Mouse (Mus musculus): ENCODE data around the gene Cmpk2. TPM values are rescaled to one million over a fixed set of nuclear protein-coding genes. Genes with fewer than 3 reads are reported as not detected.

Gene Cmpk2
- polyA plus RNA-seq, 1 experiment from 2014 or later = 5.6 TPM

DNA sequence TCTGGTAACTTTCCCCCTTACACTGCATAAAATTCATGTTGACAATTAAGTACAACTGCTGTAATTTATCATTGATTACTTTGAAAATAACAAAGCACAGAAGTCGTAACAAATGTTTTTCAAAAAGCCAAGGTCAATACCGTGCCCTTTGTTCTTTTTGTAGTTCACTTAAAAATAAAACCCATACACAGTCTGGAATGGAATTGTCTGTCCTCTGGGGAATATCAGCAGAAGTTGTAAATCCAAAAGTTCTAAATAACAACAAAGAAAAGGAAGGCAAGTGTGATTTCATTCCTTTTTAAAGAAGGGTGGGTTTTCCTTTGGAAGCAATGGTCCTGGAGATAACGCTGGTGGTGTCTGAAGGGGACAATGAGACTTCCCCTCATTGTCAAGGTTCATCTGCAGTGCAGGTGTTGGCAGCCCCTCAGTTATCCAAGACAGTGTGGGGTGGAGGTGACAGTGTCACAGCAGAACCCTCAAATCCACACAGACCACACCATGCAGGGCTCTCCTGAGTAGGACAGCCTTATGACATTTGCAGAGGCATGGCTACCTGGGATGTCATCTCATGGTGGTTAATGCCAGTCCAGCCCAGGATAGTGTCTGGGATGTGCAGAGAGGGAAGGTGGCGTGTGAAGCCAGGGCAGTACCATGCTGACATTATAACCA lies 22.5 kb upstream of the Cmpk2 start:
- no peak for ATAC-seq (ENCODE audit: insufficient number of reproducible peaks, low FRiP score, low TSS enrichment, low read depth)
- 76% methylated on average over 4 of the region's 4 CpGs for WGBS
- no peak overlapping the region for H3K4me3 ChIP-seq (ENCODE audit: low read depth, low read length)
- H3K27me3 ChIP-seq (ENCODE audit: control insufficient read depth, insufficient read depth, low read length) = no peaks in the 10 kb centered on the region
- no peak overlapping the region for H3K27ac ChIP-seq (replicated peaks; ENCODE audit: low read depth, low read length)
- H3K4me2 ChIP-seq (ENCODE audit: low read depth, severe bottlenecking) = no peak overlapping the region
- H3K4me1 ChIP-seq (ENCODE audit: control insufficient read depth, insufficient read depth, low read length) = no peaks in the 10 kb centered on the region
- no peak for DNase-seq (ENCODE audit: low spot score)
- H3K9me3 ChIP-seq (ENCODE audit: control insufficient read depth, low read length) = no peaks in the 10 kb centered on the region
- no peaks in the 10 kb centered on the region for H3K36me3 ChIP-seq (ENCODE audit: control insufficient read depth, insufficient read depth, low read length)
- no peak overlapping the region for H3K9ac ChIP-seq (ENCODE audit: low read length)

DNA sequence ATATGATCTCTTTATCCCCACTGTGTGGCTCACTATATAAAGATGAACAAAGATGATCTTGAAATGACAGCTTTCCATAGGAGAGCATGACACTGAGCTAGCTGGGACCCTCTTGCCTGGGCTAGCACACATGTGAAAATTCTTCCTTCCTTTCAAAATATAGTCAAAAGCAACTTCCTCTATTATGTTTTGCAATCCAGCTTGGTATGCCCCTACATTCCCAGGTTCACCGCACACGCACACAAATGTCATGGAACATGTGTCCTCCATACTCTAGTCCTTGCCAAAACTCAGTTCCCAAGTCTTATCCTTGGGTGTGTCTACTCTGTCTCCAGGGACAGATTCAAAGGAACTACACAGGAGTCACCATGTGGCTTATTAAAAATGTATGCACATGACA lies 19.5 kb upstream of the Cmpk2 start:
- WGBS = 97% methylated on average over 2 of the region's 2 CpGs
- H3K27me3 ChIP-seq (ENCODE audit: control insufficient read depth, insufficient read depth, low read length) = no peaks in the 10 kb centered on the region
- H3K4me1 ChIP-seq (ENCODE audit: control insufficient read depth, insufficient read depth, low read length) = no peaks in the 10 kb centered on the region
- ATAC-seq (ENCODE audit: insufficient number of reproducible peaks, low FRiP score, low TSS enrichment, low read depth) (no peak), DNase-seq (ENCODE audit: low spot score) (no peak)
- H3K9ac ChIP-seq (ENCODE audit: low read length) = no peak overlapping the region
- no peaks in the 10 kb centered on the region for H3K9me3 ChIP-seq (ENCODE audit: control insufficient read depth, low read length)
- H3K4me3 ChIP-seq (ENCODE audit: low read depth, low read length) = no peak overlapping the region
- no peak overlapping the region for H3K4me2 ChIP-seq (ENCODE audit: low read depth, severe bottlenecking)
- H3K27ac ChIP-seq (replicated peaks; ENCODE audit: low read depth, low read length) = no peak overlapping the region
- H3K36me3 ChIP-seq (ENCODE audit: control insufficient read depth, insufficient read depth, low read length) = no peaks in the 10 kb centered on the region

DNA sequence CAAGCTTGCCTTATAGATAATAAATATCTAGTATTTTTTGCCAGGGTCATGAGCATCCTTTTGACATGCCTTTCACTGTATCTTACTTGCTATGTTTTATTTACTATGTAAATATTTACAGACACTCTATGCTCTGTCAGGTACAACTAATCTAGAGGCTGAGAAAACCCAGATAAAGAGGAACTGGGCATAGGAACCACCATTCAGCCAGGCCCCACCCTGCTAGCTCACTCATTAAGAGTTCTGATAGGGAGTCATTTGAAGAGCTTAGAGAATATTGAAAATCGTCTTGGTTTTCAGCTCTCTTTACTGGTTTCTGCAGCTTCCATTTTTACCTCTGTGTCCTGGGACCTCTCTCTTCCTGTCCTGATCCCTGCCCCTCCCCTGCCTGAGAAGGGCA lies 17.9 kb upstream of the Cmpk2 start:
- DNase-seq (ENCODE audit: low spot score) (no peak), ATAC-seq (ENCODE audit: insufficient number of reproducible peaks, low FRiP score, low TSS enrichment, low read depth) (no peak)
- Histone ChIP-seq H3K27ac (replicated peaks; ENCODE audit: low read depth, low read length) (no peak overlapping the region), H3K4me2 (ENCODE audit: low read depth, severe bottlenecking) (no peak overlapping the region), H3K4me3 (ENCODE audit: low read depth, low read length) (no peak overlapping the region), H3K36me3 (ENCODE audit: control insufficient read depth, insufficient read depth, low read length) (no peaks in the 10 kb centered on the region), H3K9me3 (ENCODE audit: control insufficient read depth, low read length) (no peaks in the 10 kb centered on the region), H3K4me1 (ENCODE audit: control insufficient read depth, insufficient read depth, low read length) (peaks cover 2% of the 10 kb centered on the region; the same call in 1 of the 2 replicates), H3K9ac (ENCODE audit: low read length) (no peak overlapping the region), H3K27me3 (ENCODE audit: control insufficient read depth, insufficient read depth, low read length) (no peaks in the 10 kb centered on the region)
- WGBS = 82% methylated on average over 1 of the region's 1 CpGs

DNA sequence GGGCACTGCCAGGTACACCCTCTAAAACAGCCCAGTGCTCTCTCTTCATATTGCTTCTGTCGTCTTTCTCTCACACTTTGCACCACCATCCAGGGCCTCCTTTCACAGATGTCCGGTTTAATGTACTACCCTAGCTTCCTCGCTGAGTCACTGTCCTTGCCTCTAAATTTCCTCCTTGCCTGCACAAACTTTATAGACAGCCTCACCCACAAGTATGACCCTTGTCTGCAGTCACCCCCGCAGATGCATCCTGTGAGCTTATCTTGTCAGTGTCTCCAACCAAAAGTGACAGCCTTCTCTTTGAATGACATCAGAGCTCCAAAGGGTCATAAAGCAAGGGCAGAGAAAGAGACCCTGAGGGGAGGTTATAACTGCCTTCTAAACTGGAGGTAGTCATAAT lies 16.1 kb upstream of the Cmpk2 start:
- Histone ChIP-seq H3K27me3 (ENCODE audit: control insufficient read depth, insufficient read depth, low read length) (no peaks in the 10 kb centered on the region), H3K4me1 (ENCODE audit: control insufficient read depth, insufficient read depth, low read length) (peaks cover 5% of the 10 kb centered on the region; the same call in 1 of the 2 replicates), H3K9me3 (ENCODE audit: control insufficient read depth, low read length) (no peaks in the 10 kb centered on the region), H3K9ac (ENCODE audit: low read length) (no peak overlapping the region), H3K36me3 (ENCODE audit: control insufficient read depth, insufficient read depth, low read length) (no peaks in the 10 kb centered on the region), H3K27ac (replicated peaks; ENCODE audit: low read depth, low read length) (no peak overlapping the region), H3K4me2 (ENCODE audit: low read depth, severe bottlenecking) (no peak overlapping the region), H3K4me3 (ENCODE audit: low read depth, low read length) (no peak overlapping the region)
- WGBS = 78% methylated on average over 4 of the region's 4 CpGs
- DNase-seq (ENCODE audit: low spot score) = no peak
- no peak for ATAC-seq (ENCODE audit: insufficient number of reproducible peaks, low FRiP score, low TSS enrichment, low read depth)

DNA sequence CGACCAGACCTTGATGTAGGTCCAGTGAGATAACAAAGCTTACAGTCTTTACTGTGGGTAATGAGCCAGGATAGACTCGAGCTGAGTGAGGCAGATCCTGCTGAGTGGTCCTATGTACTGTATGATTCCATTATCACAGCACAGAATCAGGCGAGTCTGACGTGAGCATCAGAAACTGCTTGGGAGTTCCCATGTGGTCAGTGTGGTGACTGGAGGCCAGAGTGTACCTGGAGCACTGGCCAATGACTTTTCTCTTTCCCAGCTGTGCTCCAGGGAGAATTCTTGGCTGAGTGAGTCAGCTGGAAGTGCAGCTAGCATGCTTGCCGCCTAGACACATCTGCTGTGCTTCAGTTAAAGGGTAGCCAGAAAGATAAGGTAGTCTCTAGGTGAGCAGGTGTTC lies 14.3 kb upstream of the Cmpk2 start:
- Histone ChIP-seq H3K36me3 (ENCODE audit: control insufficient read depth, insufficient read depth, low read length) (no peaks in the 10 kb centered on the region), H3K9ac (ENCODE audit: low read length) (no peak overlapping the region), H3K4me1 (ENCODE audit: control insufficient read depth, insufficient read depth, low read length) (peaks cover 5% of the 10 kb centered on the region; the same call in 1 of the 2 replicates), H3K4me2 (ENCODE audit: low read depth, severe bottlenecking) (no peak overlapping the region), H3K27me3 (ENCODE audit: control insufficient read depth, insufficient read depth, low read length) (no peaks in the 10 kb centered on the region), H3K9me3 (ENCODE audit: control insufficient read depth, low read length) (no peaks in the 10 kb centered on the region), H3K27ac (replicated peaks; ENCODE audit: low read depth, low read length) (no peak overlapping the region), H3K4me3 (ENCODE audit: low read depth, low read length) (no peak overlapping the region)
- DNase-seq (ENCODE audit: low spot score) = no peak
- no peak for ATAC-seq (ENCODE audit: insufficient number of reproducible peaks, low FRiP score, low TSS enrichment, low read depth)
- 54% methylated on average over 5 of the region's 5 CpGs for WGBS

DNA sequence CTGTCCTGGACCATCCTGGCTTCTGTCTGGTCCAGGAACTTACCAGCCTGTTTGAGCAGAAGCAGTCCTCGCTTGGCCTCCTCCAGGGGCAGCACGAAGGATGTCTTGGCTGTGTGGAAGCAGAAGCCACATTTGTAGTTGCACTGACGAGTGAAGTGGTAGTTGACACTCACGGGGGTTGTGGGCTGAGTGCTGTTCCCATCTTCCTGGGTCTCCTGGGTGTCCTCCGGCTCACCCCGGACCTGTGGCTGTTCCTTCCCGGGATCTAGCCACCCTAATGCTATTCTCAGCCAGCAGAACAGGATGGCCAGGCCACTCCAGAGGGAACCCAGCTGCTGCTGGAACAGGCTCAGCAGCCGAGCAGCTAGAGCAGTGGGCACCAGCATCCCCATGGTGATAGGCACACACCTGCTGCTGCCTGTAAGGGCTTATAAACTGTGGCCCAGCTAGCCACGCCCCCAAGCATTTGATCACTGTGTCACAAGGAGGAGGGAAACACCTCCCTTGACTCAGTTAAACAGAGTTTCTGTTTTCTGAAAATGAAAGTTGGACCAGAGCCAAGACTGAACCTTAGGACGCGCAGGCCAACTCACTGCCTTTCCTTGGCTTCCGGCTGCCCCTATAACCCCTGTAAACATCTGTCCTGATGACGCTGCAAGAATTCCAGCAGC lies 12.8 kb upstream of the Cmpk2 start, which contains the start of gene Rsad2:
TSS of gene Rsad2 (minus strand) at position 425 of the 671 bp plus-strand sequence.
- WGBS = 45% methylated on average over 13 of the region's 13 CpGs
- Histone ChIP-seq H3K9ac (ENCODE audit: low read length) (no peak within 1 kb of the TSS), H3K4me3 (ENCODE audit: low read depth, low read length) (no peak within 1 kb of the TSS), H3K9me3 (ENCODE audit: control insufficient read depth, low read length) (no peaks in the 10 kb centered on the region), H3K27me3 (ENCODE audit: control insufficient read depth, insufficient read depth, low read length) (no peaks in the 10 kb centered on the region), H3K4me2 (ENCODE audit: low read depth, severe bottlenecking) (no peak within 1 kb of the TSS), H3K27ac (replicated peaks; ENCODE audit: low read depth, low read length) (no peak within 1 kb of the TSS), H3K4me1 (ENCODE audit: control insufficient read depth, insufficient read depth, low read length) (peaks cover 5% of the 10 kb centered on the region; the same call in 1 of the 2 replicates), H3K36me3 (ENCODE audit: control insufficient read depth, insufficient read depth, low read length) (no peaks in the 10 kb centered on the region)
- ATAC-seq (ENCODE audit: insufficient number of reproducible peaks, low FRiP score, low TSS enrichment, low read depth) (peak; percentile 73), DNase-seq (ENCODE audit: low spot score) (peak; percentile 61)

DNA sequence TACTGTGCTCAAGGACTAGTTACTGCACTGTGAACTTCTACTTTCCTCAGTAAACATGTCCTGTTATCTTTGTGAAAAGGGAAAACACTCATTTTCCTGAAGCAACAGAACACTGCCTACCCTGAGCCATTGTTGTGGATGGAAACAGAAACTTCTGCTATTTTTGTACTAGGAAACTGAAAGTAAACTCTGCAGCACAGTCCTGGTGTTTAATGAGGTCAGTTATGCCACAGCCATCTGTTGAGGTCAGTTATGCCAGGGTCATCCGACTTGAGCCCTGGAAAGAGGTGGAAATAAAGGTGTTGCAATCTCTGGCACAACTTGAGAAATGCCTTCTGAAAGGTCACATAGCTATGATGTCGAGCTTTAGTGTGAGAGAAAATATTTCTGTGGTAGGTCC lies 8.9 kb upstream of the Cmpk2 start:
- Histone ChIP-seq H3K9me3 (ENCODE audit: control insufficient read depth, low read length) (no peaks in the 10 kb centered on the region), H3K4me3 (ENCODE audit: low read depth, low read length) (no peak overlapping the region), H3K36me3 (ENCODE audit: control insufficient read depth, insufficient read depth, low read length) (no peaks in the 10 kb centered on the region), H3K9ac (ENCODE audit: low read length) (no peak overlapping the region), H3K27ac (replicated peaks; ENCODE audit: low read depth, low read length) (no peak overlapping the region), H3K27me3 (ENCODE audit: control insufficient read depth, insufficient read depth, low read length) (no peaks in the 10 kb centered on the region), H3K4me2 (ENCODE audit: low read depth, severe bottlenecking) (no peak overlapping the region), H3K4me1 (ENCODE audit: control insufficient read depth, insufficient read depth, low read length) (peaks cover 5% of the 10 kb centered on the region; the same call in 1 of the 2 replicates)
- ATAC-seq (ENCODE audit: insufficient number of reproducible peaks, low FRiP score, low TSS enrichment, low read depth) (no peak), DNase-seq (ENCODE audit: low spot score) (no peak)
- whole genome bisulfite sequencing = 63% methylated on average over 2 of the region's 2 CpGs

DNA sequence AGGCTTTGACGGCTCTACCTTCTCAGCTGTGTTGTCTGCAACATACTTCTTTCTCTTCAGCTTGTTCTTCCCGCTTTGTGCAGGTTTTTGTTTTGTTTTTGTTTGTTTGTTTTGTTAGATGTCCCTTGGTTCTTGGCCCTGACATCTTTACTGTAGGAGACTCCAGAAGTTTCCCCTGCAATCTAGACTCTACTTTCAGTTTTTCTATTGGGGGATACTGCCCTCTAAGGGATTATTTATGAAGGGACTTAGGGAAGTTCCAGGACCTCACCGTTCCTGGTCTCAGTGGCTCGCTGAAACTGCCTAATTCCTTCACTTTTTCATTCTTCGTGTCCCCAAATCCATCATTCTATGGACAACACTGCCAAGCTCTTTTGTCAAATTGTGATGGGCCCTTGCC lies 3.4 kb upstream of the Cmpk2 start:
- Histone ChIP-seq H3K4me2 (ENCODE audit: low read depth, severe bottlenecking) (no peak overlapping the region), H3K27me3 (ENCODE audit: control insufficient read depth, insufficient read depth, low read length) (no peaks in the 10 kb centered on the region), H3K4me3 (ENCODE audit: low read depth, low read length) (no peak overlapping the region), H3K9me3 (ENCODE audit: control insufficient read depth, low read length) (no peaks in the 10 kb centered on the region), H3K27ac (replicated peaks; ENCODE audit: low read depth, low read length) (no peak overlapping the region), H3K9ac (ENCODE audit: low read length) (no peak overlapping the region), H3K36me3 (ENCODE audit: control insufficient read depth, insufficient read depth, low read length) (no peaks in the 10 kb centered on the region), H3K4me1 (ENCODE audit: control insufficient read depth, insufficient read depth, low read length) (no peaks in the 10 kb centered on the region)
- 72% methylated on average over 5 of the region's 5 CpGs for WGBS
- ATAC-seq (ENCODE audit: insufficient number of reproducible peaks, low FRiP score, low TSS enrichment, low read depth) = no peak
- no peak for DNase-seq (ENCODE audit: low spot score)
